Mouse (Mus musculus) G1E (cell line): ENCODE data around the gene Shroom1.

Experiments
- CTCF ChIP-seq: IDR thresholded peaks from 2 replicates; pipeline ENCODE4 v1.5.1; 2012; ENCODE audit warnings: low read depth, low read length, inconsistent platforms, mixed read lengths
- GATA1 ChIP-seq: IDR thresholded peaks from 2 replicates; pipeline ENCODE4 v1.6.1; 2012; ENCODE audit warnings: borderline replicate concordance, low read length, inconsistent platforms, mixed read lengths
- POLR2AphosphoS5 ChIP-seq: IDR thresholded peaks from 2 replicates; pipeline ENCODE4 v1.6.1; 2012; ENCODE audit warnings: low read depth, low read length, inconsistent platforms; ENCODE audit not compliant: insufficient replicate concordance

GRCm38 (mm10) chr11:53453031-53453430, 4.0 kb upstream of the Shroom1 start:
- TF ChIP-seq CTCF (no peak), GATA1 (no peak), POLR2AphosphoS5 (no peak)
